Mouse (Mus musculus) hematopoietic multipotent progenitor cell, adult 10-12 weeks (in vitro differentiated cells): Measurements from ENCODE around the gene Ppp2r5e. TPM values are rescaled to one million over a fixed set of nuclear protein-coding genes. Genes with fewer than 3 reads are reported as not detected.

Source experiments
- polyA plus RNA-seq: library from polyadenylated mRNA; stranded (reverse); fragments of >175 nt; gene quantifications from 2 replicates; pipeline ENCODE4 v1.2.3, GENCODE M21; 2012; ENCODE audit warnings: low replicate concordance

Ppp2r5e gene
- 43.5 and 95.4 TPM in 2 replicates for polyA plus RNA-seq

DNA sequence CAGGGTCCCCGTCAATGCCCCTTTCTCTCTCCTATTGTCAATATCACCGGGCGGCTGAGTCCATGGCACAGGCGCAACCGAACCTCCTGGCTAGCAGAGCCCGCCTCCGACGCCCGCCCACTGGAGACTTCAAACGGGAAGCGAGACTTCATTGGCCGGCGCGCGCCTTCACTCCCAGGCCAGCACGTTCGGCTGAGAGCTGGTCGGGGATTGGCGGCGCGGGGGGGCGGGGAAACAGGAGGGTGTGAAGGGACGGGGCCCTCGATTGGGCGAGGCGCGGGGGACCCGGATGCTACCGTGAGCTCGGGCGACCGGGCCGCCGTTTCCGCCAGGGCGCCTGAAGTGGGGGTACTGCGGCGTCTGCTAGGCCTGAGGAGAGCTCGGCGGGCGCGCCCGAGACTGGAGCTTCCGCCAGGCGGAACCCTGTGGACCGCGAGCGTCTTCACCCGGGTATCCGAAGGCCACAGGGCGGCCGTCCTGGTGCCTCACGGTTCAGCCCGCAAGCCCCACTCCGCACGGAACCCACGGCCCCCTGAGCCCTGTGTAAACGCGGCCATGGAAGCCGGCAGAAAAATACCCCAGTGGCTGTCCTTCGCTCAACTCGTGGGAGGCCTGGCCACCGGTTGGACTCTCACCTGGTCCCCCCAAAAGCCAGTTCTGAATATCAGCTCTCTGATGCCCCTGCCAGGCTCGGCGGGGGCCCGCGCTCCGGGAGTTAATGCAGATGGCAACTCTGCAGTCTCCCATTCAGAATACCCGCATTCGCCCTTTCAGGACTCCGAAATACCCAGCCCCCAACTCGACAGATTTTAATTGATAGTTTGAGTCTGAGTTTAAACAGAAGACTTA is at the start of gene Ppp2r5e:
Ppp2r5e (minus strand) TSS at position 92 of the 849 bp plus-strand sequence.

DNA sequence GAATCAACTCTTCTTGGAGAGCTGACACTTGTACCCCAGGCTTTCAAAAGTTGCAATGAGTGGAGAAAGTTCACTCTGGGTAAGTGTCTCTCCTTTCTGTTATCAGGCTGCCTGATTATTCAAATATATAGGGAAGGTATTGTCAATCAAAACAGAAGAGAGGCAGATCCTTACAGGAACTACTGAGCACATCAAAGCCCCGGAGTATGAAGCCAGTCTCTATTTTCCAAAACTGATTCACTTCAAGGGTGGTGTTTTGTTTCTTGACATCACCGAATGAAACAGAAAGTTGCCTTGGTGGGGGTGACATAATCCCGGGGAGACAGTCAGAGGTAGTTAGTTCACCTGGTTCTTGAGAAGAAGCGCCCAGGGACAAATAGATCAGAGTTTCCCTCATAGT is 179.4 kb downstream of the Ppp2r5e start, which contains the start of gene Gphb5:
Gphb5 (minus strand) TSS at position 101 of the 400 bp plus-strand sequence.

Other genes with a start within 250 kb of the Ppp2r5e start
- gene Gphb5, start 179.5 kb downstream of the Ppp2r5e start, polyA plus RNA-seq = not detected in 2 replicates
- 2.0 and 9.3 TPM in 2 replicates for gene Wdr89, start 73.3 kb upstream of the Ppp2r5e start, polyA plus RNA-seq
- 27.6 and 28.4 TPM in 2 replicates for gene Sgpp1, start 139.5 kb upstream of the Ppp2r5e start, polyA plus RNA-seq
- gene Syne2, start 221.9 kb upstream of the Ppp2r5e start, polyA plus RNA-seq = 6.4 and 7.0 TPM in 2 replicates